Mouse (Mus musculus): ENCODE measurements around the gene Cant1.

DNA sequence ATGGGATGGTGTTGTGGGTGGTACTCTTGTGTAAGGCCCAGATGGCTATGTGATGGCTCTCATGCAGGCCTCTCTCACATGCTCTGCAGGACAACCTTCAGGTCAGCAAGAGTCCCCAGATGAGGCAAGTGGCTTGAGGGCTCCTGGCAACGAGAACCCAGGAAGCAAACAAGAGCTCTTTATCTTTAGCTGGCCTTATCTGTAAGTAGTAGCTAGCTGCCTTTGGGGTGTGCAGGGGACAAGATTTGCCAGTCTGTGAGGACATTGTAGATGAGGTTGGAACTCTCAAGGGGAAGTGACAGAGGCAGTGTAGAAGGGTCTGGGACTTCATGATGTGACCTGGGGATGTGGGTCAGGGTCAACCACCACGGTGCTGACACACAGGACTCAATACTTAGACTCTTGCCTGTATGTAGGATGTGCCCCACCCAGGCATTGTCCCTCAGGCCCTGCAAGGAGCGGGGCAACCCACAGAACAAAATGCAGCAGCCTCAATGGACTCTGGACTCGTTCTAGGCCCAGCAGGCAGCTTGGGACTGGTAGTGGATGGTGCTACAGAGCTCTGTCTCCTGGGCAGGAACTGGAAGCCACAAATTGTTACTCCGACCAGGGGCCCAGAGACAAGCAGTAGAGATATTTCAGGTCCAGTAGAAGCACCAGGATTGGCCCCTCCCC, 18.9 kb downstream of the Cant1 start:
- TF ChIP-seq POLR2A (IDR thresholded peaks at IDR 0.05; ENCODE audit: borderline replicate concordance, extremely low read depth, low read depth, low read length) (0 out of 2 replicates have a peak, but pooled peaks have one; percentile 22), CTCF (IDR thresholded peaks at IDR 0.05; ENCODE audit: insufficient read depth, low read length) (no peak)
